24 mouse cellular contexts compared by ENCODE assay signal in genomic region chr6:77468058-77468457, GRCm38 (mm10).
DNase-seq lines count a peak whose midpoint lies in the region; ATAC-seq and TF ChIP-seq lines count a peak whose summit lies in the region.
"Had no signal": no experiment of that assay in that cellular context is flagged by ENCODE, and none has a peak within 500 bp of the region (broad histone marks: within the 10 kb centered on the region; RNA-seq: fewer than 3 reads in every experiment).

No protein-coding gene starts in this region.

- no peak overlapping the region for H3K27ac ChIP-seq in forebrain, embryonic 13.5 days
- H3K27ac ChIP-seq in forebrain, embryonic 12.5 days: no peak overlapping the region
- H3K27ac ChIP-seq in cerebellum, adult 2 months (ENCODE audit: insufficient read depth, low read length): no peak overlapping the region
- H3K27ac ChIP-seq in forebrain, embryonic 16.5 days (ENCODE audit: low read length): peak overlapping the region; percentile 37; the same call in 1 of the 2 replicates
- H3K27ac ChIP-seq: embryonic facial prominence, embryonic 12.5 days; limb, embryonic 13.5 days; liver, embryonic 14.5 days; lung, embryonic 15.5 days; midbrain, embryonic 12.5 days; neural tube, embryonic 13.5 days had no signal

- no peaks in the 10 kb centered on the region for H3K36me3 ChIP-seq in forebrain, embryonic 13.5 days (ENCODE audit: poor library complexity, severe bottlenecking)
- no peaks in the 10 kb centered on the region for H3K36me3 ChIP-seq in forebrain, embryonic 12.5 days (replicated peaks)
- no peaks in the 10 kb centered on the region for H3K36me3 ChIP-seq in forebrain, embryonic 16.5 days (ENCODE audit: control insufficient read depth, insufficient read depth)
- H3K36me3 ChIP-seq: embryonic facial prominence, embryonic 12.5 days; limb, embryonic 13.5 days; lung, embryonic 15.5 days; midbrain, embryonic 12.5 days; neural tube, embryonic 13.5 days had no signal

- no peak overlapping the region for H3K4me2 ChIP-seq in forebrain, embryonic 13.5 days
- no peak overlapping the region for H3K4me2 ChIP-seq in forebrain, embryonic 12.5 days
- no peak overlapping the region for H3K4me2 ChIP-seq in forebrain, embryonic 16.5 days (ENCODE audit: low read length)
- H3K4me2 ChIP-seq: embryonic facial prominence, embryonic 12.5 days; limb, embryonic 13.5 days; lung, embryonic 15.5 days; midbrain, embryonic 12.5 days; neural tube, embryonic 13.5 days had no signal

- no peaks in the 10 kb centered on the region for H3K27me3 ChIP-seq in forebrain, embryonic 13.5 days
- H3K27me3 ChIP-seq in forebrain, embryonic 12.5 days: no peaks in the 10 kb centered on the region
- no peaks in the 10 kb centered on the region for H3K27me3 ChIP-seq in cerebellum, adult 2 months (ENCODE audit: control insufficient read depth, insufficient read depth, low read length)
- no peaks in the 10 kb centered on the region for H3K27me3 ChIP-seq in forebrain, embryonic 16.5 days (replicated peaks; ENCODE audit: control insufficient read depth, insufficient read depth, low read length)
- H3K27me3 ChIP-seq: embryonic facial prominence, embryonic 12.5 days; limb, embryonic 13.5 days; lung, embryonic 15.5 days; midbrain, embryonic 12.5 days; neural tube, embryonic 13.5 days had no signal

- H3K9ac ChIP-seq in forebrain, embryonic 13.5 days: no peak overlapping the region
- no peak overlapping the region for H3K9ac ChIP-seq in forebrain, embryonic 12.5 days
- H3K9ac ChIP-seq in forebrain, embryonic 16.5 days (replicated peaks; ENCODE audit: low read depth, low read length): no peak overlapping the region
- H3K9ac ChIP-seq: embryonic facial prominence, embryonic 12.5 days; limb, embryonic 13.5 days; liver, embryonic 14.5 days; lung, embryonic 15.5 days; midbrain, embryonic 12.5 days; neural tube, embryonic 13.5 days had no signal

- DNase-seq in left cerebral cortex, postnatal 4 days: peak; percentile 4
- no peak for DNase-seq in left cerebral cortex, postnatal 36 days (ENCODE audit: low spot score in 2 of 2)
- DNase-seq in cerebellum, adult 2 months: peak; percentile 24 to 70
- DNase-seq in c-Kit-positive CD71-positive TER-119-positive erythroid progenitor cells, embryonic 14.5 days (ENCODE audit: low spot score): no peak
- DNase-seq: adrenal gland, postnatal 36 days; B cell, adult 2 months; gastrocnemius, postnatal 14 days; heart, adult 18-20 months; heart, postnatal 4 days; kidney, adult 9 months; kidney, postnatal 25 days; lung, postnatal 4 days; thymus, postnatal 14 days had no signal

- ATAC-seq in forebrain, embryonic 13.5 days: peak; percentile 45; the same call in 1 of the 2 replicates
- no peak for ATAC-seq in forebrain, embryonic 12.5 days (ENCODE audit: low FRiP score)
- ATAC-seq in forebrain, embryonic 16.5 days: peak; percentile 79
- ATAC-seq in inflammation-experienced regulatory T-cells, adult 6 months: no peak

- intact Hi-C loops in left cerebral cortex, postnatal 4 days (cut with DNase I): no loop called here
- intact Hi-C loops in left cerebral cortex, postnatal 36 days (cut with DNase I): no loop called here

- no peak for TF ChIP-seq CTCF in cerebellum, adult 2 months (IDR thresholded peaks at IDR 0.05; ENCODE audit: borderline replicate concordance, insufficient read depth, low read depth, low read length)

- WGBS in forebrain, embryonic 13.5 days: 77% methylated on average over 3 of the region's 3 CpGs
- WGBS in forebrain, embryonic 12.5 days: 84% methylated on average over 3 of the region's 3 CpGs
- WGBS in cerebellum, adult 2 months: 35% methylated on average over 3 of the region's 3 CpGs
- 50% methylated on average over 3 of the region's 3 CpGs for WGBS in forebrain, embryonic 16.5 days

- TF ChIP-seq POLR2A in cerebellum, adult 2 months (IDR thresholded peaks at IDR 0.05; ENCODE audit: borderline replicate concordance, insufficient read depth, low read length): no peak

- H3K4me3 ChIP-seq in forebrain, embryonic 13.5 days: no peak overlapping the region
- H3K4me3 ChIP-seq in forebrain, embryonic 12.5 days (replicated peaks): no peak overlapping the region
- H3K4me3 ChIP-seq in cerebellum, adult 2 months (replicated peaks; ENCODE audit: insufficient read depth, low read depth, low read length): no peak overlapping the region
- no peak overlapping the region for H3K4me3 ChIP-seq in forebrain, embryonic 16.5 days (replicated peaks; ENCODE audit: low read length)
- H3K4me3 ChIP-seq: embryonic facial prominence, embryonic 12.5 days; erythroblast, embryonic 14.5 days; limb, embryonic 13.5 days; lung, embryonic 15.5 days; midbrain, embryonic 12.5 days; neural tube, embryonic 13.5 days had no signal

- no peaks in the 10 kb centered on the region for H3K9me3 ChIP-seq in forebrain, embryonic 13.5 days (replicated peaks)
- no peaks in the 10 kb centered on the region for H3K9me3 ChIP-seq in forebrain, embryonic 12.5 days
- H3K9me3 ChIP-seq in forebrain, embryonic 16.5 days (ENCODE audit: control insufficient read depth, low read length): no peaks in the 10 kb centered on the region
- H3K9me3 ChIP-seq: embryonic facial prominence, embryonic 12.5 days; limb, embryonic 13.5 days; lung, embryonic 15.5 days; midbrain, embryonic 12.5 days; neural tube, embryonic 13.5 days had no signal

- peaks cover 2% of the 10 kb centered on the region for H3K4me1 ChIP-seq in forebrain, embryonic 13.5 days
- no peaks in the 10 kb centered on the region for H3K4me1 ChIP-seq in forebrain, embryonic 12.5 days
- H3K4me1 ChIP-seq in cerebellum, adult 2 months (ENCODE audit: control insufficient read depth, insufficient read depth, low read length): no peaks in the 10 kb centered on the region; the same call in 1 of the 2 replicates
- H3K4me1 ChIP-seq in forebrain, embryonic 16.5 days (replicated peaks; ENCODE audit: control insufficient read depth, insufficient read depth, low read length): peaks cover 5% of the 10 kb centered on the region
- H3K4me1 ChIP-seq: embryonic facial prominence, embryonic 12.5 days; limb, embryonic 13.5 days; lung, embryonic 15.5 days; midbrain, embryonic 12.5 days had no signal

Comparison
In these comparisons a context has a peak if more than half of its experiments do, and no peak if none do; other contexts are left out.
1. ATAC-seq: peak in forebrain, embryonic 13.5 days (single experiment) and forebrain, embryonic 16.5 days (single experiment); none in forebrain, embryonic 12.5 days (single experiment) and inflammation-experienced regulatory T-cells, adult 6 months (single experiment).
2. DNase-seq: peak in left cerebral cortex, postnatal 4 days (single experiment) and cerebellum, adult 2 months (2 of 2); none in left cerebral cortex, postnatal 36 days (0 of 2) and c-Kit-positive CD71-positive TER-119-positive erythroid progenitor cells, embryonic 14.5 days (single experiment).